Mouse (Mus musculus) erythroblast, embryonic 14.5 days (primary cell): ENCODE results near the gene Igsf8.

Experiments
- GATA1 ChIP-seq: IDR thresholded peaks from 2 replicates; pipeline ENCODE4 v1.6.1; 2012; ENCODE audit warnings: low read length, inconsistent platforms, mixed read lengths
- TAL1 ChIP-seq: IDR thresholded peaks from 3 replicates; pipeline ENCODE4 v1.6.1; 2012; ENCODE audit warnings: low read length, inconsistent platforms, mixed read lengths

GRCm38 (mm10) chr1:172329616-172330015, 68.2 kb downstream of the Igsf8 start:
- TF ChIP-seq TAL1 (no peak), GATA1 (no peak)
